Mouse (Mus musculus): ENCODE measurements around the gene Pde8b.

The Pde8b gene

GRCm38 (mm10) chr13:95140460-95141079 is 109.6 kb downstream of the Pde8b start:
- DNase-seq (ENCODE audit: low read depth) = no peak

- no peak for DNase-seq (ENCODE audit: low read depth)
These were observed 114.6 kb downstream of the Pde8b start for GRCm38 (mm10) chr13:95135326-95136150.

GRCm38 (mm10) chr13:95131848-95132247 is 118.3 kb downstream of the Pde8b start:
- DNase-seq (ENCODE audit: low read depth) = no peak

GRCm38 (mm10) chr13:95131041-95131440 is 119.1 kb downstream of the Pde8b start:
- DNase-seq (ENCODE audit: low read depth) = no peak

- DNase-seq (ENCODE audit: low read depth) = no peak
These were observed 122.8 kb downstream of the Pde8b start for GRCm38 (mm10) chr13:95127288-95127687.

GRCm38 (mm10) chr13:95126801-95127200 is 123.3 kb downstream of the Pde8b start:
- no peak for DNase-seq (ENCODE audit: low read depth)

- DNase-seq (ENCODE audit: low read depth) = no peak
These were observed 124.5 kb downstream of the Pde8b start for GRCm38 (mm10) chr13:95125546-95126215.

GRCm38 (mm10) chr13:95120570-95120969 is 129.6 kb downstream of the Pde8b start:
- no peak for DNase-seq (ENCODE audit: low read depth)

GRCm38 (mm10) chr13:95113763-95114162 is 136.4 kb downstream of the Pde8b start:
- no peak for DNase-seq (ENCODE audit: low read depth)

GRCm38 (mm10) chr13:95109555-95109954 is 140.6 kb downstream of the Pde8b start:
- no peak for DNase-seq (ENCODE audit: low read depth)

- DNase-seq (ENCODE audit: low read depth) = no peak
These were observed 142.1 kb downstream of the Pde8b start for GRCm38 (mm10) chr13:95108035-95108434.

- DNase-seq (ENCODE audit: low read depth) = no peak
These were observed 145.3 kb downstream of the Pde8b start for GRCm38 (mm10) chr13:95104865-95105264.

- no peak for DNase-seq (ENCODE audit: low read depth)
These were observed 147.0 kb downstream of the Pde8b start for GRCm38 (mm10) chr13:95102985-95103590.

- no peak for DNase-seq (ENCODE audit: low read depth)
These were observed 148.8 kb downstream of the Pde8b start for GRCm38 (mm10) chr13:95101315-95101714.

GRCm38 (mm10) chr13:95098931-95099720 is 151.0 kb downstream of the Pde8b start:
- no peak for DNase-seq (ENCODE audit: low read depth)

GRCm38 (mm10) chr13:95096646-95097045 is 153.5 kb downstream of the Pde8b start:
- DNase-seq (ENCODE audit: low read depth) = no peak

- no peak for DNase-seq (ENCODE audit: low read depth)
These were observed 154.3 kb downstream of the Pde8b start for GRCm38 (mm10) chr13:95095860-95096259.

- no peak for DNase-seq (ENCODE audit: low read depth)
These were observed 158.3 kb downstream of the Pde8b start for GRCm38 (mm10) chr13:95091546-95092445.

- DNase-seq (ENCODE audit: low read depth) = no peak
These were observed 162.8 kb downstream of the Pde8b start for GRCm38 (mm10) chr13:95087358-95087787.

- DNase-seq (ENCODE audit: low read depth) = no peak
These were observed 164.1 kb downstream of the Pde8b start for GRCm38 (mm10) chr13:95086033-95086432.

GRCm38 (mm10) chr13:95082611-95083010 is 167.5 kb downstream of the Pde8b start:
- DNase-seq (ENCODE audit: low read depth) = no peak
